Comparison of ENCODE assay signal across 11 mouse cellular contexts in the genomic region with DNA sequence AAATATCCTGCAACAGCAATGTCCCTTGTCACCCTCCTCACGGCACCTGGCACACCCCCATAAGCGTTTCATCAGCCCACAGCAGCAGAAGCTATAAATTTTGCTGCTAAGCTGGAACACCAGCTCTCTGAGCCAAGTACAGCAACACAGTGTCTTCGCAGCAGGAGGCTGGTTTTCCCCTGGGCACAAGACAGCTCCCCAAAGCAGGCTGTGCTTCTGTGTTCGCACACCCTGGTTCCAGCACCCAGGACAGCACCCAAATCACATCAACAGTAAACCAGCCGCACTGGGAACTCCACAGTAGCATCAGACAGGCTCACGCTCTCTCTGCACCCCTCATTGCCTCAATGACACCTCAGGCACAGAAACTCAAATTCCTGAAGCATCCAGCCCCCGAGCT.
DNase-seq lines count a peak whose midpoint lies in the region; ATAC-seq and TF ChIP-seq lines count a peak whose summit lies in the region.
"Had no signal": no experiment of that assay in that cellular context is flagged by ENCODE, and none has a peak within 500 bp of the region (broad histone marks: within the 10 kb centered on the region; RNA-seq: fewer than 3 reads in every experiment).

No protein-coding gene starts in this region.

- H3K9ac ChIP-seq in kidney, embryonic 14.5 days (ENCODE audit: low read depth, low read length): no peak overlapping the region
- H3K9ac ChIP-seq in ES-E14 (ENCODE audit: insufficient read depth, low read depth, low read length, poor library complexity, severe bottlenecking): no peak overlapping the region
- H3K9ac ChIP-seq: hindbrain, embryonic 13.5 days had no signal

- H3K4me3 ChIP-seq in kidney, embryonic 14.5 days (ENCODE audit: low read length): no peak overlapping the region
- H3K4me3 ChIP-seq in ES-E14 (ENCODE audit: insufficient read depth in 1 of 2, low read depth in 1 of 2, low read length in 2 of 2, poor library complexity in 1 of 2, severe bottlenecking in 1 of 2): no peak overlapping the region
- H3K4me3 ChIP-seq: hindbrain, embryonic 13.5 days had no signal

- H3K4me1 ChIP-seq in kidney, embryonic 14.5 days (ENCODE audit: control insufficient read depth, insufficient read depth, low read length): no peaks in the 10 kb centered on the region
- H3K4me1 ChIP-seq in ES-E14 (ENCODE audit: control insufficient read depth in 2 of 2, insufficient read depth in 2 of 2, low read length in 2 of 2, poor library complexity in 1 of 2): no peaks in the 10 kb centered on the region

- H3K4me2 ChIP-seq in kidney, embryonic 14.5 days (replicated peaks; ENCODE audit: low read depth, low read length): no peak overlapping the region
- H3K4me2 ChIP-seq: hindbrain, embryonic 13.5 days had no signal

- no peaks in the 10 kb centered on the region for H3K9me3 ChIP-seq in kidney, embryonic 14.5 days (ENCODE audit: control insufficient read depth, low read length)
- H3K9me3 ChIP-seq in ES-E14 (ENCODE audit: control insufficient read depth, insufficient read depth, low read depth, low read length): no peaks in the 10 kb centered on the region
- H3K9me3 ChIP-seq: hindbrain, embryonic 13.5 days had no signal

- no peak overlapping the region for H3K27ac ChIP-seq in kidney, embryonic 14.5 days (ENCODE audit: low read depth, low read length)
- no peak overlapping the region for H3K27ac ChIP-seq in ES-E14 (ENCODE audit: insufficient read depth, low read depth, low read length, poor library complexity, severe bottlenecking)
- H3K27ac ChIP-seq: hindbrain, embryonic 13.5 days had no signal

- 11% methylated on average over 7 of the region's 7 CpGs for WGBS in kidney, embryonic 14.5 days

- no peaks in the 10 kb centered on the region for H3K27me3 ChIP-seq in kidney, embryonic 14.5 days (ENCODE audit: control insufficient read depth, insufficient read depth, low read length)
- H3K27me3 ChIP-seq: hindbrain, embryonic 13.5 days had no signal

- H3K36me3 ChIP-seq in kidney, embryonic 14.5 days (ENCODE audit: control insufficient read depth, insufficient read depth, low read length): no peaks in the 10 kb centered on the region
- no peaks in the 10 kb centered on the region for H3K36me3 ChIP-seq in ES-E14 (ENCODE audit: control insufficient read depth, insufficient read depth, low read length, poor library complexity, severe bottlenecking)
- H3K36me3 ChIP-seq: hindbrain, embryonic 13.5 days had no signal

- in situ Hi-C loops in ES-E14 (cut with MboI; ENCODE audit: low sequenced_read_pairs in 2 of 2, unreplicated experiment in 2 of 2): no loop called here

- no peak for ATAC-seq in kidney, embryonic 14.5 days (ENCODE audit: low FRiP score, low TSS enrichment)

- DNase-seq in kidney, postnatal 4 days: peak; percentile 69 to 70
- DNase-seq in ES-E14 (ENCODE audit: low read depth, low spot score) (peak; percentile 38), WW6 (ENCODE audit: low read depth, low spot score) (peak; percentile 39)
- peak; percentile 49 for DNase-seq in fat pad, adult 2 months (ENCODE audit: extremely low read depth, low read depth, low spot score)
- no peak for DNase-seq in spleen, postnatal 14 days (ENCODE audit: low spot score in 2 of 2)
- DNase-seq in cerebellum, adult 18-20 months: no peak
- DNase-seq: cerebellum, adult 11-12 months; gastrocnemius, postnatal 14 days; spleen, adult 18-20 months had no signal

TF ChIP-seq in ES-E14, 5 proteins besides CTCF, POLR2A, EP300 and RAD21:
- TF ChIP-seq CHD2 (IDR thresholded peaks at IDR 0.05; ENCODE audit: low read depth, low read length) (no peak), ZC3H11A (IDR thresholded peaks at IDR 0.05; ENCODE audit: borderline replicate concordance, low read depth, low read length) (no peak), MAFK (IDR thresholded peaks at IDR 0.05; ENCODE audit: insufficient read depth, low read depth, low read length) (no peak), ZNF384 (IDR thresholded peaks at IDR 0.05; ENCODE audit: low read depth, low read length) (no peak), HCFC1 (IDR thresholded peaks at IDR 0.05; ENCODE audit: borderline replicate concordance, insufficient read depth, low read length) (no peak)
TF ChIP-seq in ES-E14: peak in this region for 0.

Comparison
In these comparisons a context has a peak if more than half of its experiments do, and no peak if none do; other contexts are left out.
1. DNase-seq: peak in kidney, postnatal 4 days (2 of 2), ES-E14 (single experiment), WW6 (single experiment) and fat pad, adult 2 months (single experiment); none in spleen, postnatal 14 days (0 of 2) and cerebellum, adult 18-20 months (0 of 2).